Mouse (Mus musculus) megakaryocyte-erythroid progenitor cell, adult 5-6 weeks (primary cell): Measurements from ENCODE around the gene Gm21719. TPM values are rescaled to one million over a fixed set of nuclear protein-coding genes. Genes with fewer than 3 reads are reported as not detected.
"Not testable (repeated sequence)": the region's sequence is repeated elsewhere in the genome, so short reads cannot be mapped to it uniquely, and the experiment has no call there.

Experiments
- ATAC-seq: replicated peaks from 2 replicates; pipeline ENCODE4 v1.8.0; 2016; ENCODE audit warnings: mild to moderate bottlenecking, inconsistent platforms; ENCODE audit not compliant: severe bottlenecking, poor library complexity, low FRiP score, low TSS enrichment
- total RNA-seq, 2 experiments: library from RNA; stranded (forward) in 1 of 2; stranded (reverse) in 1 of 2; fragments of 200-1000, 215-1000 nt in 1 of 2; fragments of >200 nt in 1 of 2; fragmentation: Nextera tagmentation in 1 of 2; gene quantifications; 2 replicates each; pipeline ENCODE4 v1.2.3; 2014 to 2017

Gene Gm21719
- total RNA-seq (2014; fragmentation: Nextera tagmentation) (not detected in 2 replicates), total RNA-seq (2017) (not detected in 2 replicates)

DNA sequence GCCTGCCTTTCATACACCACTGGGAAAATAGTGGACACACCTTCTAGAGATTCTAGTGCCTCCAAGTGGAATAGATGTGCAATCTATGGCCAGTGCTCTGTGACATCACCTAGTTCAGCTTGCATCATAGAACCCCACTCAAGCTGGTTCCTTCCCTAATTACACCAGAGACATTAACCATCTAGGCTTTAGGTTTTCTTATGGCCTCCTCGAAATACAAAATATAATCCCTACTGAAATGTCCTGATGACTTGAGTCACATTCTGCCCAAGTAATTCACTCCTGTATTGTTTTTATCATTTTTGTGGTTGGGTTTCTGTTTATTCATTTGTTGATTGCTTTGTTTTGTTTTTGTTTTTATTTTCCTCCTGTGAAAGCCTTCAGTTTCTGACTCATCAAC is at the start of gene Gm21719:
TSS of gene Gm21719 (minus strand) at position 101 of the 400 bp plus-strand sequence.
- not testable (repeated sequence) for ATAC-seq

Other genes starting within 250 kb of the Gm21719 start
- gene Gm28919, start 99.3 kb downstream of the Gm21719 start, total RNA-seq (2014; fragmentation: Nextera tagmentation), result not detected in 2 replicates
- gene Gm28919, start 99.3 kb downstream of the Gm21719 start, total RNA-seq (2017), result not detected in 2 replicates
- gene Gm20830, start 235.4 kb upstream of the Gm21719 start, total RNA-seq (2014; fragmentation: Nextera tagmentation), result not detected in 2 replicates
- gene Gm20830, start 235.4 kb upstream of the Gm21719 start, total RNA-seq (2017), result not detected in 2 replicates